8 mouse cellular contexts compared by ENCODE assay signal in the genomic region with DNA sequence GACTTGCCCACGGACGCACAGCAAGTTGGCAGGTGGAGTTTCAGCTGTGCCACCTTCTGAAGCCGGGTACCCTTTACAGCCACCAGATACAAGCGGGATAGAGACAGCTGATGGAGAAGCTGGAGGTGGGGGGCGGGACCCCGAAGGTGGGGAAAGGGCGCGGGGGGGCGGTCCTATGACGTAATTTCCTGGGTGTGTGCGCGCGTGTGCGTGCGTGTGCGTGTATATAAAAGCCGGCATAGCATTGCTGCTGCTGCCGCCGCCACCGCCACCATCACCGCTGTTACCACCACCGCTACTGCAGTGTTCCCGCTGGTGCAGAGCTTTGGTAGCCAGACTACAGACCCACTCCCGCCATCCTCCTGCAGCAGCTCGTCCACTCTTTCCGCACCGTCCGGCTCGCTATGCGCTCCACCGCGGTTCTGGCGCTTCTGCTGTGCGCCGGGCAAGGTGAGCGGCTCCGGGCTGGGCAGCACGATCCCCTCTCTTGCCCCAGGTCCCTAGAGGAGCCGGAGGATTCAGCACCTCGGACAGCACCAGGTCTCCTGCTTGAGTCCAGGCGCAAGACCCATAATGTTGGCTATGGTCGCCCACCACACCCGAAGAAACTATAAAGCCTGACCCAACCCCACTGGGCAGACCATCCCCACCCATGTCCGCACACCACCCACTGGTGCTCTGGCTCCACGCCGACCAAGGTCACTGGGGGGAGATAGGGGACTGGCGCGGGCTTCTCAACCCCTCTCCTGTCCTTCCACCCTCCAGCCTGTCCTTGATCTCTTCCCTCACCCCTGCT. TPM values are rescaled to one million over a fixed set of nuclear protein-coding genes. Genes with fewer than 3 reads are reported as not detected.
DNase-seq lines count a peak whose midpoint lies in the region; ATAC-seq and TF ChIP-seq lines count a peak whose summit lies in the region.

A gene (plus strand): TSS at position 249 of the 796 bp plus-strand sequence.

- H3K4me2 ChIP-seq in limb, embryonic 14.5 days (replicated peaks; ENCODE audit: low read depth, low read length, severe bottlenecking), result peak within 1 kb of the TSS; percentile 35; the same call in 1 of the 2 replicates
- peak within 1 kb of the TSS; percentile 96 for H3K4me2 ChIP-seq in midbrain, embryonic 16.5 days (ENCODE audit: low read length)
- H3K4me2 ChIP-seq in stomach, embryonic 16.5 days (ENCODE audit: low read depth, low read length), result peak within 1 kb of the TSS; percentile 33

- H3K79me2 ChIP-seq in heart, adult 2 months (replicated peaks; ENCODE audit: control insufficient read depth, insufficient read depth, low read length), result no peaks in the 10 kb centered on the region

- H3K4me3 ChIP-seq in heart, adult 2 months, result no peak within 1 kb of the TSS
- peak within 1 kb of the TSS; percentile 25 for H3K4me3 ChIP-seq in limb, embryonic 14.5 days (replicated peaks; ENCODE audit: low read length)
- H3K4me3 ChIP-seq in midbrain, embryonic 16.5 days (ENCODE audit: low read depth, low read length), result peak within 1 kb of the TSS; percentile 86
- H3K4me3 ChIP-seq in stomach, embryonic 16.5 days (replicated peaks; ENCODE audit: low read length), result peak within 1 kb of the TSS; percentile 24; the same call in 1 of the 2 replicates

- 0 out of 2 replicates have a peak, but pooled peaks cover 2% of the 10 kb centered on the region for H3K27me3 ChIP-seq in heart, adult 2 months (ENCODE audit: control insufficient read depth, insufficient read depth, low read length)
- H3K27me3 ChIP-seq in limb, embryonic 14.5 days (ENCODE audit: control insufficient read depth, insufficient read depth, low read length), result peaks cover 22% of the 10 kb centered on the region
- H3K27me3 ChIP-seq in midbrain, embryonic 16.5 days (ENCODE audit: control insufficient read depth, insufficient read depth, low read depth, low read length), result no peaks in the 10 kb centered on the region
- peaks cover 9% of the 10 kb centered on the region for H3K27me3 ChIP-seq in stomach, embryonic 16.5 days (ENCODE audit: control insufficient read depth, insufficient read depth, low read length)

- no peaks in the 10 kb centered on the region for H3K9me3 ChIP-seq in limb, embryonic 14.5 days (ENCODE audit: control insufficient read depth, low read length)
- no peaks in the 10 kb centered on the region for H3K9me3 ChIP-seq in midbrain, embryonic 16.5 days (replicated peaks; ENCODE audit: control insufficient read depth, low read length, poor library complexity, severe bottlenecking)
- no peaks in the 10 kb centered on the region for H3K9me3 ChIP-seq in stomach, embryonic 16.5 days (replicated peaks; ENCODE audit: control insufficient read depth, low read length)

- TF ChIP-seq CTCF in heart, adult 2 months (IDR thresholded peaks at IDR 0.05), result no peak

- peak; percentile 79 for DNase-seq in layer of hippocampus, adult 11-12 months (ENCODE audit: low spot score)
- no peak for DNase-seq in layer of hippocampus, adult 9-10 months (ENCODE audit: low spot score)
- peak; percentile 94 for DNase-seq in embryo, embryonic 10 days (ENCODE audit: low spot score)
- DNase-seq in heart, adult 2 months, result peak; percentile 30 to 59
- DNase-seq in kidney, adult 9 months, result peak; percentile 51
- peak; percentile 87 for DNase-seq in limb, embryonic 14.5 days (ENCODE audit: low spot score)

- H3K36me3 ChIP-seq in heart, adult 2 months (ENCODE audit: control insufficient read depth, insufficient read depth, low read length), result no peaks in the 10 kb centered on the region
- no peaks in the 10 kb centered on the region for H3K36me3 ChIP-seq in limb, embryonic 14.5 days (ENCODE audit: control insufficient read depth, insufficient read depth, low read length)
- H3K36me3 ChIP-seq in midbrain, embryonic 16.5 days (ENCODE audit: control insufficient read depth, insufficient read depth, low read length), result no peaks in the 10 kb centered on the region
- no peaks in the 10 kb centered on the region for H3K36me3 ChIP-seq in stomach, embryonic 16.5 days (ENCODE audit: control insufficient read depth, insufficient read depth, low read length)

- TF ChIP-seq POLR2A in heart, adult 2 months (IDR thresholded peaks at IDR 0.05; ENCODE audit: insufficient read depth, low read depth, low read length), result no peak
- TF ChIP-seq POLR2A in limb, embryonic 14.5 days (IDR thresholded peaks at IDR 0.05; ENCODE audit: borderline replicate concordance, extremely low read depth, insufficient read depth, insufficient read length), result no peak

- WGBS in heart, adult 2 months, result 4% methylated on average over 48 of the region's 48 CpGs
- WGBS in limb, embryonic 14.5 days, result 4% methylated on average over 32 of the region's 48 CpGs
- WGBS in midbrain, embryonic 16.5 days, result 2% methylated on average over 48 of the region's 48 CpGs
- WGBS in stomach, embryonic 16.5 days, result 4% methylated on average over 48 of the region's 48 CpGs

- peak; percentile 70; the same call in 1 of the 2 replicates for ATAC-seq in limb, embryonic 14.5 days (ENCODE audit: low FRiP score, low read depth)
- peak; percentile 90 for ATAC-seq in midbrain, embryonic 16.5 days
- peak; percentile 54; the same call in 1 of the 2 replicates for ATAC-seq in stomach, embryonic 16.5 days (ENCODE audit: insufficient read depth, low FRiP score)

- no peak within 1 kb of the TSS for H3K9ac ChIP-seq in heart, adult 2 months (ENCODE audit: low read depth, low read length)
- H3K9ac ChIP-seq in limb, embryonic 14.5 days (ENCODE audit: low read depth, low read length, severe bottlenecking), result no peak within 1 kb of the TSS
- H3K9ac ChIP-seq in midbrain, embryonic 16.5 days (ENCODE audit: low read depth, low read length), result peak within 1 kb of the TSS; percentile 92
- H3K9ac ChIP-seq in stomach, embryonic 16.5 days (ENCODE audit: low read length), result no peak within 1 kb of the TSS

- intact Hi-C loops in heart, adult 2 months (cut with DNase I), result no loop called here

- H3K4me1 ChIP-seq in heart, adult 2 months (ENCODE audit: control insufficient read depth, insufficient read depth, low read length), result no peaks in the 10 kb centered on the region
- no peaks in the 10 kb centered on the region for H3K4me1 ChIP-seq in limb, embryonic 14.5 days (ENCODE audit: control insufficient read depth, insufficient read depth, low read length)
- H3K4me1 ChIP-seq in midbrain, embryonic 16.5 days (ENCODE audit: control insufficient read depth, insufficient read depth, low read length), result peaks cover 15% of the 10 kb centered on the region
- no peaks in the 10 kb centered on the region for H3K4me1 ChIP-seq in stomach, embryonic 16.5 days (ENCODE audit: control insufficient read depth, insufficient read depth, low read length)

- no peak for TF ChIP-seq EP300 in heart, adult 2 months (IDR thresholded peaks at IDR 0.05; ENCODE audit: insufficient read depth, low read depth, low read length)

- H3K27ac ChIP-seq in heart, adult 2 months, result no peak within 1 kb of the TSS
- no peak within 1 kb of the TSS for H3K27ac ChIP-seq in limb, embryonic 14.5 days (replicated peaks; ENCODE audit: low read depth, low read length)
- H3K27ac ChIP-seq in midbrain, embryonic 16.5 days (ENCODE audit: low read length), result peak within 1 kb of the TSS; percentile 86
- no peak within 1 kb of the TSS for H3K27ac ChIP-seq in stomach, embryonic 16.5 days (ENCODE audit: low read length)

RNA-seq across cellular contexts. Expression of the gene that starts here (rescaled TPM):
- total RNA-seq in heart, adult 2 months (2021), result not detected
- 0.06 and 0.12 TPM in 2 replicates for polyA plus RNA-seq in heart, adult 2 months (2012; rRNA removed)
- polyA plus RNA-seq in limb, embryonic 14.5 days (2012; rRNA removed), result 0.08 and 0.45 TPM in 2 replicates
- 0.23 and 0.44 TPM in 2 replicates for polyA plus RNA-seq in limb, embryonic 14.5 days (2014; fragmentation: Nextera tagmentation; extraction: Ambion mirVana)
- polyA plus RNA-seq in midbrain, embryonic 16.5 days (2015; fragmentation: Nextera tagmentation; extraction: Ambion mirVana), result 165 and 194 TPM in 2 replicates
- polyA plus RNA-seq in stomach, embryonic 16.5 days (2015; fragmentation: Nextera tagmentation; extraction: Ambion mirVana), result 15.8 and 17.5 TPM in 2 replicates

Comparison
In these comparisons a context has a peak if more than half of its experiments do, and no peak if none do; other contexts are left out.
1. RNA of the gene that starts here (polyA plus RNA-seq): 165 to 194 TPM in midbrain, embryonic 16.5 days and 15.8 to 17.5 TPM in stomach, embryonic 16.5 days; 0.08 to 0.45 TPM in limb, embryonic 14.5 days and 0.06 to 0.12 TPM in heart, adult 2 months; every median in the first group is over 10 times any median in the second.
2. Peak in DNase-seq in heart, adult 2 months; RNA of the gene not detected or under 1 TPM.
3. Peak in DNase-seq, ATAC-seq, H3K4me3 ChIP-seq and H3K4me2 ChIP-seq in limb, embryonic 14.5 days; RNA of the gene not detected or under 1 TPM.
4. H3K4me2 ChIP-seq: peak in every context shown above with its lines; median percentile 96 in midbrain, embryonic 16.5 days; 35 in limb, embryonic 14.5 days; 33 in stomach, embryonic 16.5 days.
5. Peak in every context shown above with its lines, with median percentiles within 50 percentile points of each other: ATAC-seq.